12 mouse cellular contexts compared by ENCODE assay signal in genomic region chr8:123156070-123156773, GRCm38 (mm10). TPM values are rescaled to one million over a fixed set of nuclear protein-coding genes. Genes with fewer than 3 reads are reported as not detected.
DNase-seq lines count a peak whose midpoint lies in the region; ATAC-seq and TF ChIP-seq lines count a peak whose summit lies in the region.
"Had no signal": no experiment of that assay in that cellular context is flagged by ENCODE, and none has a peak within 500 bp of the region (broad histone marks: within the 10 kb centered on the region; RNA-seq: fewer than 3 reads in every experiment).

No protein-coding gene starts in this region.

- H3K9me3 ChIP-seq in hindbrain, embryonic 10.5 days, result no peaks in the 10 kb centered on the region
- H3K9me3 ChIP-seq in hindbrain, embryonic 12.5 days (replicated peaks), result no peaks in the 10 kb centered on the region
- no peaks in the 10 kb centered on the region for H3K9me3 ChIP-seq in liver, postnatal 0 days (ENCODE audit: low read length)
- H3K9me3 ChIP-seq: lung, embryonic 15.5 days; midbrain, embryonic 15.5 days had no signal

- peaks cover 20% of the 10 kb centered on the region for H3K4me1 ChIP-seq in hindbrain, embryonic 10.5 days (replicated peaks)
- peaks cover 8% of the 10 kb centered on the region; the same call in 1 of the 2 replicates for H3K4me1 ChIP-seq in hindbrain, embryonic 12.5 days
- H3K4me1 ChIP-seq in liver, postnatal 0 days (ENCODE audit: insufficient read depth), result peaks cover 13% of the 10 kb centered on the region; the same call in 1 of the 2 replicates
- H3K4me1 ChIP-seq: midbrain, embryonic 15.5 days had no signal

- H3K27ac ChIP-seq in hindbrain, embryonic 10.5 days, result 0 out of 2 replicates have a peak overlapping the region, but pooled peaks have one; percentile 2
- no peak overlapping the region for H3K27ac ChIP-seq in hindbrain, embryonic 12.5 days
- no peak overlapping the region for H3K27ac ChIP-seq in liver, postnatal 0 days (ENCODE audit: low read depth)
- H3K27ac ChIP-seq: layer of hippocampus, adult 2 months; lung, embryonic 15.5 days; midbrain, embryonic 15.5 days had no signal

- ATAC-seq in hindbrain, embryonic 12.5 days (ENCODE audit: low FRiP score), result no peak
- peak; percentile 82 for ATAC-seq in erythroid progenitor cell, adult 5-6 weeks (replicated peaks; ENCODE audit: low FRiP score, poor library complexity, severe bottlenecking)
- peak; percentile 70 for ATAC-seq in liver, postnatal 0 days
- ATAC-seq: midbrain, embryonic 15.5 days had no signal

- DNase-seq in hindbrain, embryonic 10.5 days (ENCODE audit: low spot score), result no peak
- peak; percentile 46 for DNase-seq in c-Kit-negative CD71-positive TER-119-positive erythroid progenitor cells, embryonic 14.5 days (ENCODE audit: low read depth, low spot score)
- DNase-seq in liver, postnatal 0 days, result no peak
- DNase-seq in layer of hippocampus, postnatal 14 days (ENCODE audit: low spot score in 2 of 2), result no peak
- DNase-seq in testis, postnatal 10 days (ENCODE audit: low spot score), result no peak
- DNase-seq in embryo, embryonic 11 days, result no peak
- DNase-seq: cerebellum, postnatal 10 days had no signal

- no peak for TF ChIP-seq CTCF in liver, postnatal 0 days (IDR thresholded peaks at IDR 0.05; ENCODE audit: low read depth)

- H3K36me3 ChIP-seq in hindbrain, embryonic 10.5 days, result no peaks in the 10 kb centered on the region
- no peaks in the 10 kb centered on the region for H3K36me3 ChIP-seq in hindbrain, embryonic 12.5 days
- no peaks in the 10 kb centered on the region for H3K36me3 ChIP-seq in liver, postnatal 0 days (replicated peaks; ENCODE audit: insufficient read depth, low read length)
- H3K36me3 ChIP-seq: lung, embryonic 15.5 days; midbrain, embryonic 15.5 days had no signal

- no peak overlapping the region for H3K4me3 ChIP-seq in hindbrain, embryonic 10.5 days
- H3K4me3 ChIP-seq in hindbrain, embryonic 12.5 days, result no peak overlapping the region
- H3K4me3 ChIP-seq in liver, postnatal 0 days (ENCODE audit: low read depth, low read length), result no peak overlapping the region
- H3K4me3 ChIP-seq: layer of hippocampus, adult 2 months; lung, embryonic 15.5 days; midbrain, embryonic 15.5 days had no signal

- H3K4me2 ChIP-seq in hindbrain, embryonic 12.5 days (replicated peaks), result no peak overlapping the region
- no peak overlapping the region for H3K4me2 ChIP-seq in liver, postnatal 0 days (ENCODE audit: low read depth, low read length)
- H3K4me2 ChIP-seq: lung, embryonic 15.5 days; midbrain, embryonic 15.5 days had no signal

- H3K27me3 ChIP-seq in hindbrain, embryonic 10.5 days (ENCODE audit: insufficient read depth, poor library complexity, severe bottlenecking), result no peaks in the 10 kb centered on the region
- no peaks in the 10 kb centered on the region for H3K27me3 ChIP-seq in hindbrain, embryonic 12.5 days
- H3K27me3 ChIP-seq in liver, postnatal 0 days (ENCODE audit: insufficient read depth, low read length), result no peaks in the 10 kb centered on the region
- H3K27me3 ChIP-seq: lung, embryonic 15.5 days; midbrain, embryonic 15.5 days had no signal

- WGBS in hindbrain, embryonic 10.5 days, result 77% methylated on average over 9 of the region's 9 CpGs
- 84% methylated on average over 9 of the region's 9 CpGs for WGBS in hindbrain, embryonic 12.5 days
- WGBS in liver, postnatal 0 days (ENCODE audit: insufficient replicate concordance), result 61% methylated on average over 9 of the region's 9 CpGs

- no peak overlapping the region for H3K9ac ChIP-seq in hindbrain, embryonic 12.5 days
- H3K9ac ChIP-seq in liver, postnatal 0 days (replicated peaks), result no peak overlapping the region
- H3K9ac ChIP-seq: lung, embryonic 15.5 days; midbrain, embryonic 15.5 days had no signal

- TF ChIP-seq EP300 in liver, postnatal 0 days (IDR thresholded peaks at IDR 0.05; ENCODE audit: low read depth), result peak; percentile 59; the same call in 1 of the 2 replicates

RNA-seq across cellular contexts. Expression of gene Sult5a1, which starts 1.9 kb away (rescaled TPM):
- polyA plus RNA-seq in hindbrain, embryonic 10.5 days (2016; fragmentation: Nextera tagmentation; extraction: Ambion mirVana), result 4.3 and 5.8 TPM in 2 replicates
- 8.1 and 9.7 TPM in 2 replicates for polyA plus RNA-seq in hindbrain, embryonic 12.5 days (2016; fragmentation: Nextera tagmentation; extraction: Ambion mirVana)
- total RNA-seq in erythroid progenitor cell, adult 5-6 weeks (2015; ENCODE audit: low replicate concordance), result not detected in 2 replicates
- total RNA-seq in erythroid progenitor cell, adult 5-6 weeks (2017; ENCODE audit: low replicate concordance), result not detected in 2 replicates
- polyA plus RNA-seq in liver, postnatal 0 days (2015; fragmentation: Nextera tagmentation; extraction: Ambion mirVana), result 2.4 and 4.0 TPM in 2 replicates
- total RNA-seq in layer of hippocampus, postnatal 14 days (2021), result 1 to 10 TPM; 2.2 to 2.9 TPM

RNA-seq across cellular contexts. Expression of gene Dpep1, which starts 29.8 kb away (rescaled TPM):
- 3.2 and 4.9 TPM in 2 replicates for polyA plus RNA-seq in hindbrain, embryonic 10.5 days (2016; fragmentation: Nextera tagmentation; extraction: Ambion mirVana)
- 0.35 and 0.36 TPM in 2 replicates for polyA plus RNA-seq in hindbrain, embryonic 12.5 days (2016; fragmentation: Nextera tagmentation; extraction: Ambion mirVana)
- 0.84 and 2.2 TPM in 2 replicates for total RNA-seq in erythroid progenitor cell, adult 5-6 weeks (2015; ENCODE audit: low replicate concordance)
- total RNA-seq in erythroid progenitor cell, adult 5-6 weeks (2017; ENCODE audit: low replicate concordance), result 0.39 TPM in 1 of 2 replicates, not detected in the other
- 0.99 and 1.2 TPM in 2 replicates for polyA plus RNA-seq in liver, postnatal 0 days (2015; fragmentation: Nextera tagmentation; extraction: Ambion mirVana)
- total RNA-seq in layer of hippocampus, postnatal 14 days (2021), result under 1 TPM; 0.50 to 0.71 TPM

RNA-seq across cellular contexts. Expression of gene Cpne7, which starts 39.0 kb away (rescaled TPM):
- 0.12 and 0.63 TPM in 2 replicates for polyA plus RNA-seq in hindbrain, embryonic 10.5 days (2016; fragmentation: Nextera tagmentation; extraction: Ambion mirVana)
- polyA plus RNA-seq in hindbrain, embryonic 12.5 days (2016; fragmentation: Nextera tagmentation; extraction: Ambion mirVana), result 0.15 and 0.35 TPM in 2 replicates
- not detected in 2 replicates for total RNA-seq in erythroid progenitor cell, adult 5-6 weeks (2015; ENCODE audit: low replicate concordance)
- not detected in 2 replicates for total RNA-seq in erythroid progenitor cell, adult 5-6 weeks (2017; ENCODE audit: low replicate concordance)
- polyA plus RNA-seq in liver, postnatal 0 days (2015; fragmentation: Nextera tagmentation; extraction: Ambion mirVana), result 0.06 TPM in 2 replicates
- total RNA-seq in layer of hippocampus, postnatal 14 days (2021), result 100 to 1,000 TPM; 319 to 359 TPM

RNA-seq across cellular contexts. Expression of gene Rpl13, which starts 54.1 kb away (rescaled TPM):
- 1,248 and 1,330 TPM in 2 replicates for polyA plus RNA-seq in hindbrain, embryonic 10.5 days (2016; fragmentation: Nextera tagmentation; extraction: Ambion mirVana)
- 1,018 and 1,026 TPM in 2 replicates for polyA plus RNA-seq in hindbrain, embryonic 12.5 days (2016; fragmentation: Nextera tagmentation; extraction: Ambion mirVana)
- total RNA-seq in erythroid progenitor cell, adult 5-6 weeks (2015; ENCODE audit: low replicate concordance), result 320 and 376 TPM in 2 replicates
- 611 and 691 TPM in 2 replicates for total RNA-seq in erythroid progenitor cell, adult 5-6 weeks (2017; ENCODE audit: low replicate concordance)
- polyA plus RNA-seq in liver, postnatal 0 days (2015; fragmentation: Nextera tagmentation; extraction: Ambion mirVana), result 811 and 871 TPM in 2 replicates
- total RNA-seq in layer of hippocampus, postnatal 14 days (2021), result 100 to 1,000 TPM; 390 to 435 TPM

RNA-seq across cellular contexts. Expression of gene Chmp1a, which starts 56.3 kb away (rescaled TPM):
- polyA plus RNA-seq in hindbrain, embryonic 10.5 days (2016; fragmentation: Nextera tagmentation; extraction: Ambion mirVana), result 142 and 158 TPM in 2 replicates
- polyA plus RNA-seq in hindbrain, embryonic 12.5 days (2016; fragmentation: Nextera tagmentation; extraction: Ambion mirVana), result 160 and 166 TPM in 2 replicates
- total RNA-seq in erythroid progenitor cell, adult 5-6 weeks (2015; ENCODE audit: low replicate concordance), result 20.1 and 49.0 TPM in 2 replicates
- 19.7 and 25.7 TPM in 2 replicates for total RNA-seq in erythroid progenitor cell, adult 5-6 weeks (2017; ENCODE audit: low replicate concordance)
- 57.5 and 60.0 TPM in 2 replicates for polyA plus RNA-seq in liver, postnatal 0 days (2015; fragmentation: Nextera tagmentation; extraction: Ambion mirVana)
- 100 to 1,000 TPM; 114 to 131 TPM for total RNA-seq in layer of hippocampus, postnatal 14 days (2021)
